Mouse (Mus musculus) layer of hippocampus, postnatal 36 days (tissue): ENCODE measurements around the gene Itga1. TPM values are rescaled to one million over a fixed set of nuclear protein-coding genes. Genes with fewer than 3 reads are reported as not detected.

ENCODE experiments used
- total RNA-seq, 2 experiments: library from RNA; stranded (reverse); gene quantifications; 2 replicates each; pipeline ENCODE4 v1.2.3; 2021

Itga1 gene
- total RNA-seq, 2 experiments from 2014 or later, result 5.1 to 5.6 TPM

Other genes with a start within 250 kb of the Itga1 start
- under 1 TPM; 0.08 to 0.17 TPM for gene Itga2, start 169.9 kb downstream of the Itga1 start, total RNA-seq
- gene Pelo, start 11.8 kb downstream of the Itga1 start, total RNA-seq, result 10 to 100 TPM; 21.1 to 21.9 TPM
- 1 to 10 TPM; 2.3 to 2.5 TPM for gene Gm49395, start within 50 bp of the Itga1 start, total RNA-seq